Mouse (Mus musculus) hindbrain, embryonic 14.5 days (tissue): ENCODE data around the gene Pdzph1. TPM values are rescaled to one million over a fixed set of nuclear protein-coding genes. Genes with fewer than 3 reads are reported as not detected.

Experiments
- ATAC-seq: fragments of 200-750 bp; cut with Nextera tagmentation; 2 replicates; pipeline ENCODE4 v1.8.0; 2017; ENCODE audit warnings: moderate number of reproducible peaks, mild to moderate bottlenecking, moderate TSS enrichment, moderate library complexity; ENCODE audit not compliant: low FRiP score
- DNase-seq: peaks from one replicate; pipeline ENCODE4 v3.0.0-alpha.2; 2015; ENCODE audit warnings: low spot score
- H3K27ac ChIP-seq: fragments of 300-500 bp; sonication (generic); 2 replicates; pipeline ENCODE4 v1.5.1; 2014; ENCODE audit warnings: mild to moderate bottlenecking, moderate library complexity
- H3K27me3 ChIP-seq: fragments of 300-500 bp; sonication (generic); 2 replicates; pipeline ENCODE4 v1.6.1; 2014; ENCODE audit warnings: mild to moderate bottlenecking, low read length, mixed read lengths; ENCODE audit not compliant: control insufficient read depth, insufficient read depth
- H3K36me3 ChIP-seq: fragments of 300-500 bp; sonication (generic); replicated peaks from 2 replicates; pipeline ENCODE4 v1.6.1; 2014; ENCODE audit not compliant: control insufficient read depth, insufficient read depth
- H3K4me1 ChIP-seq: fragments of 300-500 bp; sonication (generic); replicated peaks from 2 replicates; pipeline ENCODE4 v1.6.1; 2014; ENCODE audit warnings: antibody characterized with exemption, low read length, mixed read lengths; ENCODE audit not compliant: control insufficient read depth, insufficient read depth
- H3K4me2 ChIP-seq: fragments of 300-500 bp; sonication (generic); replicated peaks from 2 replicates; pipeline ENCODE4 v1.6.1; 2014; ENCODE audit warnings: mild to moderate bottlenecking, moderate library complexity
- H3K4me3 ChIP-seq: fragments of 300-500 bp; sonication (generic); replicated peaks from 2 replicates; pipeline ENCODE4 v1.5.1; 2014; ENCODE audit warnings: mild to moderate bottlenecking, low read length
- H3K9ac ChIP-seq: fragments of 300-500 bp; sonication (generic); 2 replicates; pipeline ENCODE4 v1.6.1; 2014
- H3K9me3 ChIP-seq: fragments of 300-500 bp; sonication (generic); 2 replicates; pipeline ENCODE4 v1.6.1; 2016; ENCODE audit warnings: low read length; ENCODE audit not compliant: control insufficient read depth
- WGBS: fragments of 180-500 bp; shearing (Covaris S2); extraction: QIAGEN DNeasy Blood & Tissue Kit; methylation state at CpG from one replicate; pipeline ENCODE4 v1.1.7; 2014; 5-methylcytosine and 5-hydroxymethylcytosine counted together
- polyA plus RNA-seq: library from polyadenylated mRNA; unstranded; fragments of >200 nt; fragmentation: Nextera tagmentation; extraction: Ambion mirVana; gene quantifications from 2 replicates; pipeline ENCODE4 v1.2.1, GENCODE M21; 2014

The Pdzph1 gene
- polyA plus RNA-seq, 1 experiment from 2014 or later, result 1.4 TPM

GRCm38 (mm10) chr17:58924754-58925546, 66.2 kb downstream of the Pdzph1 start:
- no peaks in the 10 kb centered on the region for H3K27me3 ChIP-seq
- H3K36me3 ChIP-seq, result no peaks in the 10 kb centered on the region
- WGBS, result 69% methylated on average over 10 of the region's 10 CpGs
- no peaks in the 10 kb centered on the region for H3K9me3 ChIP-seq
- no peak overlapping the region for H3K4me3 ChIP-seq
- H3K4me2 ChIP-seq, result no peak overlapping the region
- H3K4me1 ChIP-seq, result peaks cover 5% of the 10 kb centered on the region; the same call in 1 of the 2 replicates
- no peak overlapping the region for H3K27ac ChIP-seq
- DNase-seq (no peak), ATAC-seq (no peak)
- no peak overlapping the region for H3K9ac ChIP-seq

GRCm38 (mm10) chr17:58923901-58924476, 67.2 kb downstream of the Pdzph1 start:
- Histone ChIP-seq H3K9me3 (no peaks in the 10 kb centered on the region), H3K4me1 (peaks cover 5% of the 10 kb centered on the region; the same call in 1 of the 2 replicates), H3K27me3 (no peaks in the 10 kb centered on the region), H3K27ac (no peak overlapping the region), H3K9ac (no peak overlapping the region), H3K36me3 (no peaks in the 10 kb centered on the region), H3K4me3 (no peak overlapping the region), H3K4me2 (no peak overlapping the region)
- WGBS, result 47% methylated on average over 11 of the region's 11 CpGs
- peak; percentile 63 for ATAC-seq
- no peak for DNase-seq

DNA sequence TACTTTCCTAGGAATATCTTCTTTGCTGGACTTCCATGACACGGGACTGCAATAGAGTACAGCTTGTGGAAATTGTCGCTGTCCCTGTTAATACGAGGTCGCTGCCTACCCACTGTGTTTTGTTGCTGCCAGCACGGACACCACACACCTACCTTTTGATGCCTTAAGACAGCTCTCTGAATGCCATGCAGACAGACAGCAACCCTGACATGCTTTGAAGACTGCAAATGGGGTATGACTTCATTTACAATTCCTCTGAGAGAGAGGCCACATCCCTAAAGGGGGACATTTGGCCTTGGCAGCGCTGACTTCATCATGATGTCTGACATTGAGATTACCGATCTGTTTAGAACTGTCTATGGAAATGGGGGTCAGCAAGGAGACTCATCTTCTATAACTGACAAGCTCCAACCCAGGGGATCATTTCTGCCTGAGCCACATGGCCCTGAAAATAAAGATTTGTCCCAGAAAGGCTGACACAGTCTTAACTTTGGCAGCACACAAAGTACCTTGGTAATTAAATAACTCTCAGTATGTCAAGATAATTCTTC, 67.8 kb downstream of the Pdzph1 start:
- H3K27me3 ChIP-seq, result no peaks in the 10 kb centered on the region
- H3K9me3 ChIP-seq, result no peaks in the 10 kb centered on the region
- H3K4me3 ChIP-seq, result no peak overlapping the region
- H3K4me2 ChIP-seq, result no peak overlapping the region
- H3K36me3 ChIP-seq, result no peaks in the 10 kb centered on the region
- H3K9ac ChIP-seq, result no peak overlapping the region
- DNase-seq, result no peak
- no peak overlapping the region for H3K27ac ChIP-seq
- H3K4me1 ChIP-seq, result peaks cover 5% of the 10 kb centered on the region; the same call in 1 of the 2 replicates
- ATAC-seq, result peak; percentile 41; the same call in 1 of the 2 replicates
- WGBS, result 53% methylated on average over 7 of the region's 7 CpGs

DNA sequence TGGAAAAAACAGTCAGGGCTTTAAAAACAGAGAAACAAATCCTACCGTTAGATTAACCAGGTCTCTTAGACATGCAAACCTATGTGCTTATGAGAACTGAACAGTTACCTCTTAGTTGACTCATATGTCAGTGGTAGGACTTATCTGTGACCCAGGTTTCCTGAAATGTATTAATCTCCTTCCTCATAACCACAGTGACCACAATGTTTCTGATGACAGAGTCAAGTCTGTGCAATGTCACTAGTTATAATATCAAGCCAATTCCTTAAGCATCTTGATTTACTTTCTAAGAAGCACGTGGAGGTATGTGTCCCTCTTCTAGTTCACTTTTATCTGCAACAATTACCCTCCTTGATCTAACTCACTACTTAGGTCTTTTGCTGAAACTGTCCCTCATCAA, 68.4 kb downstream of the Pdzph1 start:
- Histone ChIP-seq H3K4me1 (peaks cover 5% of the 10 kb centered on the region; the same call in 1 of the 2 replicates), H3K36me3 (no peaks in the 10 kb centered on the region), H3K27me3 (no peaks in the 10 kb centered on the region), H3K9ac (no peak overlapping the region), H3K9me3 (no peaks in the 10 kb centered on the region), H3K4me2 (no peak overlapping the region), H3K4me3 (no peak overlapping the region), H3K27ac (no peak overlapping the region)
- DNase-seq (no peak), ATAC-seq (no peak)
- WGBS, result 94% methylated on average over 2 of the region's 2 CpGs

DNA sequence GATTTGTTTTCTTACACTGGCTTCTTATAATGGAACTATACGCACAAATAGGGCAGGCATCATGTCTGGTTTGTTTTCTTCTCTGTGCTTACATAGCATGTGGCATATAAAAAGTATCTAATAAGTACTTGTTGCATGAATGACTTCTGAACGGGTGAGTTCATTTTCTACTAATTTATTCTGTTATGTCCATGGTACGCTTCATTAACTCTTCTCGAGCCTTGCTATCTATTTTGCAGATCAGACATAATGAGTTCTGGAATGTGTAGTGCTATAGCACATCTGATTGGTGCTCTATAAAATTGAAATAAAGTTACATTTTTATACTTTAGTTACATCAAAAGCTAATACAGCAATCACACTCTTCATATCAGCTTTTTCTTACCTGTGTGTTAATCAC, 71.2 kb downstream of the Pdzph1 start:
- ATAC-seq (no peak), DNase-seq (no peak)
- Histone ChIP-seq H3K9ac (no peak overlapping the region), H3K9me3 (no peaks in the 10 kb centered on the region), H3K4me3 (no peak overlapping the region), H3K36me3 (no peaks in the 10 kb centered on the region), H3K4me2 (no peak overlapping the region), H3K27ac (no peak overlapping the region), H3K4me1 (peaks cover 5% of the 10 kb centered on the region; the same call in 1 of the 2 replicates), H3K27me3 (no peaks in the 10 kb centered on the region)
- 36% methylated on average over 4 of the region's 4 CpGs for WGBS

DNA sequence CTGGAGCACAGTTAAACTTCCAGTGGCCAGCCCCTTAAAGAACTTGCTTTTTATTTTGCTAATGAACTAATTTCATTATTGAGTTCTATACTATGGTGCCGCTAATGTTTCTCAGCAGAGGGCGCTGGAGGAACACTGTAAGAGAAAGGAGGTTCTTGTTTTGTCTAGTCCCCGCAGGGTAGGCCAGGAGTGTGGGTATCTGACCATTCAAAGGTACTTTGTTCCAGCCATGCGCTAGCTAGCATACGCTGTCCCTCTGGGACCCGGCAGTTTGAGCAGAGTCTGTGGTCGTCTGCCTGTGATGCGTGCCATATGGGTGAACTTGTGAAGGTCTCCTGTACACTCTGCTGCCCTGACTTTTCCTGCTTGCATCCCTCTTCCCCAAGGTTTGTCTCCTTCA, 72.1 kb downstream of the Pdzph1 start:
- Histone ChIP-seq H3K4me2 (peak overlapping the region; percentile 40), H3K4me3 (no peak overlapping the region), H3K27ac (no peak overlapping the region), H3K9me3 (no peaks in the 10 kb centered on the region), H3K27me3 (no peaks in the 10 kb centered on the region), H3K9ac (no peak overlapping the region), H3K36me3 (no peaks in the 10 kb centered on the region), H3K4me1 (peaks cover 4% of the 10 kb centered on the region; the same call in 1 of the 2 replicates)
- DNase-seq (peak; percentile 77), ATAC-seq (peak; percentile 79)
- WGBS, result 1% methylated on average over 8 of the region's 8 CpGs

GRCm38 (mm10) chr17:58918539-58918938, 72.6 kb downstream of the Pdzph1 start:
- ATAC-seq (no peak), DNase-seq (no peak)
- 89% methylated on average over 3 of the region's 3 CpGs for WGBS
- Histone ChIP-seq H3K4me2 (no peak overlapping the region), H3K27ac (no peak overlapping the region), H3K9ac (no peak overlapping the region), H3K4me3 (no peak overlapping the region), H3K27me3 (no peaks in the 10 kb centered on the region), H3K4me1 (no peaks in the 10 kb centered on the region), H3K9me3 (no peaks in the 10 kb centered on the region), H3K36me3 (no peaks in the 10 kb centered on the region)

DNA sequence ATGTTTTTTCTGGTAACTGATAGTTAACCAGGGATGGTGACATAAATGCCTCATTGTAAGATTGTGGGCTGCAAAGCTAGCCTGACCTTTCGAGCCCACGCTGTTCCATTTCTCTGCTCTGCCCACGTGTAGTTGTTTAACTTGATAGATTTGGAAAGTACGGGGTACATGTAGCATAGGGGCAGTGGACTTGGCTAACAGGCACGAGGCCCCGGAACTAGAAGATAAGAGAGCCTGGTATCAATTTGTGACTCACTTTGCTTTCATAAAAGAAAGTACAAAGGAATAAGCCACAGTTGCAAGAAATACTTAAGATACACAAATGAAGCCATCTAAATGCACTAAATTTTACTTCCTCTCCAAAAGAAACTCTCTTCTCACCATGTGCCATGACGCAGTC, 79.6 kb downstream of the Pdzph1 start:
- no peak for DNase-seq
- H3K27ac ChIP-seq, result no peak overlapping the region
- WGBS, result 90% methylated on average over 7 of the region's 7 CpGs

GRCm38 (mm10) chr17:58909061-58909661, 82.0 kb downstream of the Pdzph1 start:
- Histone ChIP-seq H3K4me2 (no peak overlapping the region), H3K9ac (no peak overlapping the region), H3K9me3 (no peaks in the 10 kb centered on the region), H3K36me3 (no peaks in the 10 kb centered on the region), H3K4me1 (no peaks in the 10 kb centered on the region), H3K27ac (no peak overlapping the region), H3K4me3 (no peak overlapping the region), H3K27me3 (no peaks in the 10 kb centered on the region)
- ATAC-seq (peak; percentile 62; the same call in 1 of the 2 replicates), DNase-seq (peak; percentile 95)
- 37% methylated on average over 8 of the region's 8 CpGs for WGBS

More for the DNA sequence above, 79.6 kb downstream of the Pdzph1 start:
- H3K9ac ChIP-seq, result no peak overlapping the region
- no peak overlapping the region for H3K4me3 ChIP-seq
- H3K4me2 ChIP-seq, result no peak overlapping the region
- no peaks in the 10 kb centered on the region for H3K4me1 ChIP-seq
- no peak for ATAC-seq
- no peaks in the 10 kb centered on the region for H3K27me3 ChIP-seq
- no peaks in the 10 kb centered on the region for H3K36me3 ChIP-seq
- H3K9me3 ChIP-seq, result no peaks in the 10 kb centered on the region
